Mouse (Mus musculus): ENCODE measurements around the gene Syt1.

Syt1 gene

GRCm38 (mm10) chr10:109010241-109011193 lies at the start of gene Syt1:
Syt1 (minus strand) TSS chr10:109010982.
- DNase-seq (ENCODE audit: low read depth, low spot score): no peak

GRCm38 (mm10) chr10:109056500-109056899 lies 45.7 kb upstream of the Syt1 start:
- no peak for DNase-seq (ENCODE audit: low read depth, low spot score)

- no peak for DNase-seq (ENCODE audit: low read depth, low spot score)
Observed at GRCm38 (mm10) chr10:109047537-109047936, 36.8 kb upstream of the Syt1 start.

GRCm38 (mm10) chr10:109046988-109047387 lies 36.2 kb upstream of the Syt1 start:
- no peak for DNase-seq (ENCODE audit: low read depth, low spot score)

- no peak for DNase-seq (ENCODE audit: low read depth, low spot score)
Observed at GRCm38 (mm10) chr10:109011226-109012165, 714 bp upstream of the Syt1 start.

GRCm38 (mm10) chr10:109009831-109010230 lies 951 bp downstream of the Syt1 start:
- no peak for DNase-seq (ENCODE audit: low read depth, low spot score)

GRCm38 (mm10) chr10:109008456-109008855 lies 2.3 kb downstream of the Syt1 start:
- DNase-seq (ENCODE audit: low read depth, low spot score): no peak

- no peak for DNase-seq (ENCODE audit: low read depth, low spot score)
Observed at GRCm38 (mm10) chr10:109003482-109003881, 7.3 kb downstream of the Syt1 start.

GRCm38 (mm10) chr10:108987250-108987649 lies 23.5 kb downstream of the Syt1 start:
- no peak for DNase-seq (ENCODE audit: low read depth, low spot score)

GRCm38 (mm10) chr10:108979660-108980059 lies 31.1 kb downstream of the Syt1 start:
- peak; percentile 84 for DNase-seq (ENCODE audit: low read depth, low spot score)

- no peak for DNase-seq (ENCODE audit: low read depth, low spot score)
Observed at GRCm38 (mm10) chr10:108954952-108955351, 55.8 kb downstream of the Syt1 start.

GRCm38 (mm10) chr10:108952182-108952581 lies 58.6 kb downstream of the Syt1 start:
- no peak for DNase-seq (ENCODE audit: low read depth, low spot score)

- no peak for DNase-seq (ENCODE audit: low read depth, low spot score)
Observed at GRCm38 (mm10) chr10:108936838-108937430, 73.8 kb downstream of the Syt1 start.

GRCm38 (mm10) chr10:108930299-108930698 lies 80.5 kb downstream of the Syt1 start:
- no peak for DNase-seq (ENCODE audit: low read depth, low spot score)

GRCm38 (mm10) chr10:108929676-108930075 lies 81.1 kb downstream of the Syt1 start:
- DNase-seq (ENCODE audit: low read depth, low spot score): peak; percentile 10

GRCm38 (mm10) chr10:108905264-108905663 lies 105.5 kb downstream of the Syt1 start:
- DNase-seq (ENCODE audit: low read depth, low spot score): no peak

GRCm38 (mm10) chr10:108904371-108904770 lies 106.4 kb downstream of the Syt1 start:
- no peak for DNase-seq (ENCODE audit: low read depth, low spot score)

GRCm38 (mm10) chr10:108896529-108896928 lies 114.3 kb downstream of the Syt1 start:
- DNase-seq (ENCODE audit: low read depth, low spot score): no peak

GRCm38 (mm10) chr10:108893288-108893687 lies 117.5 kb downstream of the Syt1 start:
- DNase-seq (ENCODE audit: low read depth, low spot score): no peak

GRCm38 (mm10) chr10:108892441-108892840 lies 118.3 kb downstream of the Syt1 start:
- DNase-seq (ENCODE audit: low read depth, low spot score): no peak

- DNase-seq (ENCODE audit: low read depth, low spot score): no peak
Observed at GRCm38 (mm10) chr10:108889084-108889483, 121.7 kb downstream of the Syt1 start.

GRCm38 (mm10) chr10:108886781-108887180 lies 124.0 kb downstream of the Syt1 start:
- no peak for DNase-seq (ENCODE audit: low read depth, low spot score)
